Mouse (Mus musculus): ENCODE measurements around the gene Dip2c.

- no peak for TF ChIP-seq CTCF (conservative IDR thresholded peaks at IDR 0.05 in 1 of 2, IDR thresholded peaks at IDR 0.05 in 1 of 2; ENCODE audit: low read depth in 2 of 2, low read length in 2 of 2)
- no peak for TF ChIP-seq MYC (IDR thresholded peaks at IDR 0.05; ENCODE audit: low read depth, low read length)
- TF ChIP-seq MAX (IDR thresholded peaks at IDR 0.05; ENCODE audit: low read length) = no peak
- TF ChIP-seq RCOR1 (conservative IDR thresholded peaks at IDR 0.05; ENCODE audit: low read depth, low read length) = no peak
- no peak for TF ChIP-seq CHD1 (IDR thresholded peaks at IDR 0.05; ENCODE audit: low read depth, low read length)
- no peak for TF ChIP-seq SMC3 (IDR thresholded peaks at IDR 0.05; ENCODE audit: low read depth, low read length)
- no peak for TF ChIP-seq TBP (conservative IDR thresholded peaks at IDR 0.05; ENCODE audit: low read depth, low read length)
- TF ChIP-seq TCF12 (IDR thresholded peaks at IDR 0.05; ENCODE audit: low read depth, low read length) = no peak
Measured at GRCm38 (mm10) chr13:9451952-9452351, 175.6 kb downstream of the Dip2c start.
